Mouse (Mus musculus): ENCODE data around the gene Polr1b.

Polr1b gene

DNA sequence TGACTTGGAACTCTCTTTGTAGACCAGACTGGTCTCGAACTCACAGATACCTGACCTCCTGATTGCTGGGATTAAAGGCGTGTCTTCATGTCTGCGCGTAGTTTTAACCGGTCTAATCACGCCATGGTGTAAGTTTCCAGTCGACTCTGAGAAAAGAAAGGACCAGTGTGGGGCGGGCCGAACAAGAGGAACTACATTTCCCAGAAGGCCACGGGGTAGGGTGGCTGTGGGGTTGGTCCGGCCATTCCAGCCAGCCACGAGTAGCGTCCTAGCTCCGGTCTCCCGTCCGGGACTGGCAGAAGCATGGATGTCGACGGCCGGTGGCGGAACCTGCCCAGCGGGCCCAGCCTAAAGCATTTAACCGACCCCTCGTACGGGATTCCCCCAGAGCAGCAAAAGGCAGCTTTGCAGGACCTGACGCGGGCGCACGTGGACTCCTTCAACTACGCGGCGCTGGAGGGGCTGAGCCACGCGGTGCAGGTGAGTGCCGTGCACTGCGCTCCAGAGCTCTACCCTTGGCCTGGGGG is at the start of gene Polr1b:
Polr1b (plus strand) TSS at position 212 of the 527 bp plus-strand sequence.
- peak; percentile 92 for DNase-seq (ENCODE audit: low spot score)

DNA sequence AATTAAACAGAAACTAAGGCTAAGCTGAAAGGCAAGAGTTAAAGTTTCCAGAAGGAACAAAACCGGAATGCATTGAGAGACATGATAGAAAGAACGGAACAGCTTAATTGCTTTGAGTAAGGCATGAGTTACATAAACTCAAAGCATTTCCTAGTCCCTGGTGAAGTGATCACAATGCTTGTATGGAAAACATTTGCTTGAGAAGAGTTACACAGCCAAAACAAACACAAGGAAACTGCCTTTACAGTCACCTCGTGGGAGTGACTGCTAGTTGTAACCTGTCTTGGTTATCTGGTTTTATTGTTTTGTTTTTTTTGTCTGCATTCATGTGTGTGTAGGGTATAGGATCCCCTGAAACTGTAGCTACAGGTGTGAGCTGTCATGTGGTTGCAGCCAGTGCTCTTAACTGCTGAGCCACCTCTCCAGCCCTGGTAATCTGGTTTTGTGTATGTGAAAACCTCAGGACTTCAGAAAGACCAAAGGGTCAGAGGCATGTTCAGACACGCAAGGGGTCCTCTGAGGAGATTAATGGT is 48.3 kb upstream of the Polr1b start:
- DNase-seq (ENCODE audit: low spot score): no peak

DNA sequence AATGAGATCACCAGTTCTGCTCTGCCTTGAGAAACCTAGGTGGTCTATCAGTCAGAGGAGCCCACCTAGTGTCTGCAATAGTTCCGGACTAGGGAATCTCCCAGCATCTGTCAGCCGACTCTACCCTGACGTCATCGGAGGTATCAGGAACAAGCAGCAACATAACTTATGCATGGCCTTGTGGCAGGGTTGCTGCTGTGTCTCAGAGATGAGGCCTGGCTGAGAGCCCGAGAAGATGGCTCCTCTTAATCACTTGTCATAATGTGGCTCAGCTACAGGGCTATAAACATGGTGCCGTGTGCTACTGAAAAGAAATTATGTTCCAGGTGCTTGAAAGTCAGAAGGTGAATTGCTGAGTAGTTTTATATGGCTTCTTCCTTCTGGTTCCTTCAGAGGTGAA is 45.1 kb upstream of the Polr1b start:
- no peak for DNase-seq (ENCODE audit: low spot score)

DNA sequence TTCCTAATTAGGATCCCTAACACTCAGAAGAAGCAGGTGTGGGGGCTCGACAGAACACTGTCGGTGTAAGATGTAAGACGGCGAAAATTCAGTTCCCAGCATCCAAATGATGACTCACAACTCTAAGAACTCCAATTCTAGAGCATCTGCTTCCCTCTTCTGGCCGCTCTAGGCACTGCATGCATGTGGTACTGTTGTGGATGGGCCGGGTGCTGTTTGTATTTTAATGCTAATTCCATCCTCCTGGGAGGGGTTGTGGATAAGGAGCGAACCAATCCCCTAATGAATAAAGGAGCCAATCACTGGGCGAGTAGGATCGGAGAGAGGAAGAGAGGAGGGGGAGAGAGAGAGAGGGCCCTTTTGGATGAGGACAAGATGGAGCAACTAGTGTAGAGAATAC is 44.2 kb upstream of the Polr1b start:
- DNase-seq (ENCODE audit: low spot score): peak; percentile 19

DNA sequence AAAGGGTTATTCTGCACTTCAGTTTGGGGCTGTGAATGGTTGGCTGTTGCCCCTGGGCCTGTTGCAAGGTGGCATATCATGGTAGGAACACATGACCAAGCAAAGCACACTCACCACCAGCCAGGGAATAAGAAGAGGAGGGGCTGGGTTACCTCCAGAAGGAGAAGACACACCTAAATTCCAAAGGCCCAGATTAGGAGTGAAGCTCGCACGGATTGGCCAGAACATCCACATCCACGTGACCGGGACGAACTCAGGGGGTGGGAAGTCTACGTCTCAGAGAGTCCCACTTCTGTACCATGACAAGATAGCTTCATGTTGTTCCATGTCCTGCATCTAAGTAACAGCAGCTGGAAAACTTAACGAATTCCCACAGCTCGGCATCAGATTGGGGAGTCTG is 43.5 kb upstream of the Polr1b start:
- no peak for DNase-seq (ENCODE audit: low spot score)

DNA sequence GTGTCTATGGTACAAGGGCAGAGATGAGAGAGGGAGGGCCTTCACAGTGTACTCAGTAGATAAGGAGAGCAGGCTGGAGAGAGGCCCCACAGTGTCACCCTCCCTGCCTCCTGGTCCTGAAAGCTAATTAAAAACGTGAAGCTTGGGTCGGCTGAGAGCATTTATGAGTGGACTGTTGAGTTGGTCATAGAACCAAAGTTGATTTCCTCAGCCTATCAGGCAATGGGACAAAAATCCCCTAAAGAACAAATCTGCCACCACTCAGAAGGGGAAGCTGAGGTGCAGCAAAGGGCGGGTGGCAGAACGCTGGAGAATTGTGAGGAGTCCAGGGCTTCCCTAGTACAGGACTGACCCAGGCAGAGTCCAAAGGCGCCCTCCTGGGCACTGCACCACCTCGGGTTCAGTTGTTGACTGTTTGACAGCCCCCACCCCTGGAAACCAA is 42.9 kb upstream of the Polr1b start:
- no peak for DNase-seq (ENCODE audit: low spot score)

DNA sequence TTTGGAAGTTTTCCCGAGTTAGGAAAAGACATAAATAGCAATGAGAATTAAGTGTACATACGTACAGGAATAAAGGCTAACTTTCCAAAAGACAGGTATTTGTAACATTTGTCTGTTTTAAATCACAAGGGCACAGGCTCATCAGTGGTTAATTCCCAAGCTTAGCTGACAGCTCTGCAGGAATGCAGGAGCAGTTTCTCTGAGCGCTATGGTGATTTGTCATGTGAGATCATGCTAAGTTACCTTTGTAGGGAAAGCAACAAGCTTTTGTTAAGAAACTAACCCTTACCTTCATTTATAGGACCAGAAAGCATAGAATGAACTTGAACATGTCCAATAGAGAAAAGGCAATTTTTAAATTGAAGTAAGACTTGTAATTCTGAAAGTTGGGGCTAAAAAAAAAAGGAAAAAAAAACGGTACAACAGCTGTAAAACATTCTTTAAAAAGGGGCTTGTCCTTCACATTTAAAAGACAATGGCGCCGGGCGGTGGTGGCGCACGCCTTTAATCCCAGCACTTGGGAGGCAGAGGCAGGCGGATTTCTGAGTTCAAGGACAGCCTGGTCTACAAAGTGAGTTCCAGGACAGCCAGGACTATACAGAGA is 39.2 kb upstream of the Polr1b start:
- DNase-seq (ENCODE audit: low spot score): no peak

DNA sequence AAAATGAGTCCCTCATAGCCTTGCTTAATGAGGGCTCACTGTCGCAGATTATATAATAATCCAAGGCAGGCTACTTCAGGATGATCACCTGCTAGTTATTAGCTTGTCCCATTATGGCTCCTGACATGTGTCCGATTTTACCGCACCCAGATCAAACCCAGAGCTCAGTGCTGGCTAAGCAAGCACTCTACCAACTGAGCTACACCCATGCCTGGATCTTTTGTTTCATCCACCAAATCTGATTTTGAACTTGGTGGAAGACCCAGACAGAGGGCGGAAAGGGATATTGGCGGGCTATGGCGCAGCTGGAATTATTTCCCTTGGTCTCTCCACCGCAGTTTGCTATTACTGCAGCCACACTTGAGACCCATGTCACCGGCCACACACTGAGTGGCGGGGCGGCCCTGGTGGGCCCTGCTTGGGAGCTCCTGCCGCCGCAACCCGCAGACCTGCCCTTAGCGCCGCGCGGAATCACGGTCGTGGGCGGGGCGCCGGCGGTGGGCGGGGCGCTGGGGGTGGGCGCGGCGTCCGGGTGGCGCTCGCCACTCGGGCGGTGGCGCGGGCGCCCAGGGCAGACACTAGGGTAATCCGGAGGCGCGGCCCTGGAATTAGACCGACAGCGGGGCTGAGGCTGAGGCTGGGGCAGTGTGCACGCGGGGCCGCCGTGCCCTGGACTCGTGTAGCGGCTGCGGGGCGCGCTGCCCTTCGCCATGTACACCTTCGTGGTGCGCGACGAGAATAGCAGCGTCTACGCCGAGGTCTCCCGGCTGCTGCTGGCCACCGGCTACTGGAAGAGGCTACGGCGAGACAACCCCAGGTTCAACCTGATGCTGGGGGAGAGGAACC is 35.1 kb upstream of the Polr1b start, which contains the start of gene Ttl:
Ttl (plus strand) TSS at position 506 of the 846 bp plus-strand sequence.
- DNase-seq (ENCODE audit: low spot score): peak; percentile 76

DNA sequence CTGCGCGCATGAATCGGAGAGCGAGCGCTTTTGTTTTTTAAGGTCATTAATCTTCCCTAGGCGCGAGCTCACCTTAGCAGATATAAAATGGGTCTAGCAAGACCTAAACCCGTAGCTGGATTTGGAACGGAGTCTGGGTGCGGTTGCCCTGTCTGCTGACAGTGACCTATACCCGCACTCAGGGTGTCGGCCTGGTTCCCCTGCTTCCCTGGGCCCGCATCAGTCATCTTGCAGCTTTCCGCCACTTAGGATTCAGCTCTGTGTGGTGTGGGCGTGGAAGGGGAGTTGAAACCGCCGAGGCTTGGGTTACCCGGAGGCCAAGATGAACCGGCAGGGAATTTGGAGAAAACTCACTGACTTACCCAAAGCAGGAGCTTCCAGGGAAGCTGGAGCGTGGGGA is 34.5 kb upstream of the Polr1b start:
- DNase-seq (ENCODE audit: low spot score): peak; percentile 60

DNA sequence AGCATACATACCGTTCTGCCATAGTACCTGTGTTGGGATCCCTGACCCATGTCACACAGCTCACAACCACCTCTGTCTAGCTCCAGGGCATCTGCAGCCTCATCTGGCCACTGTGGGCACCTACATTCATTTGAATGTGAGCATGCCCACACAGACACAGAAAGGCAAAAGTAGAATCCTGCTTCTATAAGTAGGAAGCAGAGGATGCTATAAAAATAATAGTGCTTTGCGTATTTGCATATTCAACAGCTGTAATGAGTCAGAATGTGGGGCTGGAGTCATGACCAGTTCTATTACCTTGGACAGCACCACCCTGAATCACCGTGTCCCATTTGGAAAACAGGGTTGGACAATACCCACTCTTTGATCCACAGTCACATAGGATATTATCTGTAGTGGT is 30.5 kb upstream of the Polr1b start:
- DNase-seq (ENCODE audit: low spot score): no peak

DNA sequence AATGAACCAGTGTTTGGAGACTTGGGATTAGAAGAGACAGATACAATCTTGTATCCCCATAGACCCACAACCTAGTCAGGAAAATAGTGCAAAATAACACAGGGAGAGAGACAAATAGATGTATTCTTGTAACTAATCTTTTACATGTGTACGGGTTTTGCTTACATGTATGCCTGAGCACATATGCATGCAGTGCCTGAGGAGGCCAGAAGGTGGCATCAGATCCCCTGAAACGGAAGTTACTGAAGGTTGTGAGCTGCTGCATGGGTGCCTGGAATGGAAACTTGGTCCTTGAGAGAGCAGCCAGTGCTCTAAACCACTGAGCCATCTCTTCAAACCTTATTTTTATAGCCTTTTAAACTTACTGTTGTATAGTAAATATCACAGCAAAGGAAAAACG is 22.5 kb upstream of the Polr1b start:
- peak; percentile 22 for DNase-seq (ENCODE audit: low spot score)

DNA sequence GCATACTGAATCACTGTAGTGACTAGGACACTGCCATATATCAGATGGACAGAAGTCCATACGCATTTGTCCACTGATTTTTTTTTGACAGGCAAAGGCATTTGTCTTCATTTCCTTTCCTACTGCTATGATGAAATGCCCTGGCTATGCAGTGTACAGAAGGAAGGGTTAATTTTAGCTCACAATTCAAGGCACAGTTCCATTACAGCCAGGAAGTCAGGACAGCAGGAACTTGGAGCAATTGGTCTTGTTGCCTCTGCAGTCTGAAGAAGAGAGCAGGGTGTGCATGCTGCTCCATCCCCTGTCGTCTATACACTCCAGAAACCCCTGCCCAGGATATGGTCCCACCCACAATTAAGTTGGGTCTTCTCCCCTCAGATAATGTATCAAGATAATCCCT is 21.6 kb upstream of the Polr1b start:
- no peak for DNase-seq (ENCODE audit: low spot score)

DNA sequence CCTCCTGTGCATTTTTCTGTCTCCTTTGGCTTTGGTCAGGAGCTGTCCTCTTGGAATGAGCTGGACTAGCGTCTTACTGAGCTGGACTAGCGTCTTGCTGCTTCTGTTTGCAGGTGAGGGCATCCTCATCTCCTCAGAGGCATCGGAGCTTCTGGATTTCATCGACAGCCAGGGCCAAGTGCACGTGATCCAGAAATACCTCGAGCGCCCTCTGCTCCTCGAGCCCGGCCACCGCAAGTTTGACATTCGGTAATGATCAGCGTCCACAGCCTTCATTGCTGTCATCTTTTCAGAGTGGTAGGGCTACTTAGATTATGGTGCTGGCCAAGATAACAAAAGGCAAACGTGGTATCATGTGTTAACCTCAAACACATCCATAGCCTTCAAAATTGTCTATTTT is 19.7 kb upstream of the Polr1b start:
- DNase-seq (ENCODE audit: low spot score): no peak

DNA sequence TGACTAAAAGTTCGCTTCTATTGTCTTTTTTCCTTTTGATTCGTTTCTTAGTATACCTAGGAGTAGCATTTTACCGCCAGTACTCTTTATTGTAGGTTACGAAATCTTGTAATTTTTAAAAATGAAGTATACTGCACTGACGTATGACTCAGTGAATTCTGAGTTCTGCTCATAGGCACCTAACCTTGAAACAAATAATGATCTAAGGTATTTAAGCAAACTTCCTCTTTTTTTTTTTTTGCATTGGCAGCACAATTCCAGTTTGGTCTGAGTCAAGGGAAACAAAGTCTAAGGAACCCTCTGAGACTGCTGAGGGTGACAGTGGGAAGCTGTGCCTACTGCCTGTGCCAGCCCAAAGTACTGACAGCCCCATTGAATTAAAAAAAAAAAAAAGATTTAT is 17.3 kb upstream of the Polr1b start:
- DNase-seq (ENCODE audit: low spot score): no peak

DNA sequence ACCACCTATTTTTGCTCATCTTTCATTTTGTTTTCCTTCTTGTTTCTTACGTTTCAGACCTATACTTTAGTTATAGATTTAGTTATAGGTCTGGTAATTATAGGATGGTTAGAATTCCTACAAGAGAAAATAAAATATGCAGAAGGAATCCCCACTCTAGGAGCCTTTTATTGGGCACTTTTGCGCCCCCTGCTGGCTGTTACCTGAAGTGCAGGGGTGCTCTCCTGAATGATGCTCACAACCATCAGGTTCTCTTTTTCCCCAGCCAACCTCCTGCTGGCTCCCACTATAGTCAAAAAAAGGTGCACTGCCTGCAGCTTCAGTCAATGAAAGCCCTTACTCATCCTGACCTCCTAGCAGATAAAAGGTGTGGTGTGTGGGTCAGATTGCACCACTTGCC is 15.8 kb upstream of the Polr1b start:
- no peak for DNase-seq (ENCODE audit: low spot score)

DNA sequence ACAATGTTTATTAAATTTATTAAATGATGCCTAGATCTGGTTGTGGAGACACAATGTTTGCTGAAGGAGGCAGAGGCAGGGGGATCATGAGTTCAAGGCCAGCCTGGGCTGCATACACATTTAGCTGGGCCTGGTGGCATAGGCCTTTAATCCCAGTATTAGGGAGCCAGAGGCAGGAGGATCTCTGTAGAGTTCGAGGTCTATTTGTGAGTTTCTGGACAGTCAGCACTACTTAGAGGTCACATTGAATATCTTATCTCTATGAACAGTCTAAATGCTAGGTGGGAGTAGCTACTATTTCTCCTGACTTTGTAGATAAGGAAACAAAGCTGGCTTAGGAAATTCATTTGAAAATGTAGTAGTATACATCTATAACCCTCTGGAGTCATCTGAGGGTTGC is 13.3 kb upstream of the Polr1b start:
- no peak for DNase-seq (ENCODE audit: low spot score)

DNA sequence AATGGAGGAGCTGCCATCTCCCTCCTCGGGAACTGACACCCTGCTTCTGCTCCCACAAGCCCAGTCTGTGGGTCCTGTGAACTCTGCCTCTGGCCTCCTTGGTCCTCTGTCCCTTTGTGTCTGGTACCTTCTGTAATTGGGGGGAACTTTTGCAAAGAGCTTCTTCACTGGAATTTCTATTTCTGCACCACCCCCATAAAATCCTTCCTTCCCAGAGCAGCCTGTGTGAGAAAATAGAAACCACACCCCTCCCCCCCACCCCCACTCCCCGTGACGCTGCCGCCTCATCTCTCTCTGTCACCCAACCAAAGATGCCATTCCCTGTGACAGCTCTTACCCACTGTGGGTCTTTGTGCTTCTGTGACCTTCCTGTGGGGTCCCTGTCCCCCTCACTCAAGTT is 10.4 kb upstream of the Polr1b start:
- no peak for DNase-seq (ENCODE audit: low spot score)

DNA sequence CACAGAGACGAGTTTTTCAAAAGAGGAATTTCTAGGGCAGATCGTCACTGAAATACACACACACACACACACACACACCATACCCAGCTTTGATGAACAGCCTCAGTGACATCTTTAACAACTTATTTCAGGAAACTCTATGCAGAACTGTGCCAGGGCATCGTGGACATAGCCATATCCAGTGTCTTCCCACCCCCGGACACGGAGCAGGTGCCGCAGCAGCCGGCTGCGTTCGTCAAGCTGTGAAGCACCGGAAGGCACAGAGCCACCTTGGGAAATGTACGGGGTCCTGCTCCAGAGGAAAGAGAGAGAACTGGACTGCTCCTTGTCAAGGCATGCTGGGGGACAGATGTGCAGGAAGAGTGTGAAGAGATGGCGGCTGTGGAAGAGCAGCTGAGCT is 8.0 kb upstream of the Polr1b start:
- DNase-seq (ENCODE audit: low spot score): no peak

DNA sequence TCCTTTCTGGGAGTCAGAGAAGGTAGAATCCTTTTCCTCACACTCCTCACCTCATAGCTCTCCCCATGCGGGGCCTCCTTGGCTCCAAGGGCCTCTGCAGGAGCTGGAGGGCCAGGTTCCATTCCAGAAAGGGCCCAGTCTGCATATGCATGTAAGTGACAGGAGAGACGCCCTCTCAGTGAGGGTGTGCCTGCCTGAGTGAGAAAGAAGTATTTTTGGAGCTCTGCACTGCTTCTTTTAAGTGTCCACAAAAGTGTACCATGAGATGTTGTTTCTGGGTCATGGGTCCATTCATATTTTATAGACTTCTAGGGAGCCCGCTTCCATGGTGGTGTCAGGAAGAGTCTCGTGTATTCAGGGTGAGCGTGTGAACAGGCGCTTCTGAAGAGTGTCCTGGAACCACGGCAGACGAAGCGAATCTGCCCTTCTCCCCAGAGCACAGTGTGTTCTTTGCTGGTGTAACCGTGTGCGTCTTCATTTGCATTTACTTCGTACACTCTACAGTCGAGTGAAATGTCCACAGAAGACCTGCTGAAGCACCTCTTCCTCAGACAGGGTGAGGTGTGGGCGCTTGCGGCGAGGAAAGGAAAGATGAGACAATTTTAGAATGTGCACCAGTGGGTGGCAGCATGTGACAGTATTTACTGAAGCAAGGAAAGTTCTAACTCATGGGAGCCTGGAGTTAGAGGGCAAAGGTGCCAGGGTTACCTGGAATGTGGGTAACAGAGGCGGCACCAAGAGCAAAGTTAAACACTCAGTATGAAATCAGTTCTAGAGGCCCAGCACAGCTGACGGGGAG is 6.7 kb upstream of the Polr1b start:
- no peak for DNase-seq (ENCODE audit: low spot score)

DNA sequence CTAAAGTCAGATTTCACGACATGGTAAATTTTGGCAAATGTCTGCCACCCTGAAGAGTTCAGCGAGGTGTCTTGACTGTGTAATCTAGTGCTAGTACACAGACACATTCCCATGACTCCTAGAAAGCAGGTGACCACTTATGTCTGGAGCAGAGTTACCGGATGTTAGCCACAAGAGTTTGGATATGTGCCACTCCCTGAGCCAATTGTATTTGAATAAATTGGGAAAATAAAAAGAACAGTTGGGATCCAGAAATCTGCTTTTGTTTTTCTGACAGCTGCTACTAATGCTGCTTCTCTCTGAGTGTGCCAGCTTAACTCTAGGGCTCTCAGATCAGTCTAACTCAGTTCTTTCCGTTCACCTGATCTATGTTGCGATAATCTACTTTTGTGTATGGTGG is 12.1 kb downstream of the Polr1b start:
- DNase-seq (ENCODE audit: low spot score): no peak

DNA sequence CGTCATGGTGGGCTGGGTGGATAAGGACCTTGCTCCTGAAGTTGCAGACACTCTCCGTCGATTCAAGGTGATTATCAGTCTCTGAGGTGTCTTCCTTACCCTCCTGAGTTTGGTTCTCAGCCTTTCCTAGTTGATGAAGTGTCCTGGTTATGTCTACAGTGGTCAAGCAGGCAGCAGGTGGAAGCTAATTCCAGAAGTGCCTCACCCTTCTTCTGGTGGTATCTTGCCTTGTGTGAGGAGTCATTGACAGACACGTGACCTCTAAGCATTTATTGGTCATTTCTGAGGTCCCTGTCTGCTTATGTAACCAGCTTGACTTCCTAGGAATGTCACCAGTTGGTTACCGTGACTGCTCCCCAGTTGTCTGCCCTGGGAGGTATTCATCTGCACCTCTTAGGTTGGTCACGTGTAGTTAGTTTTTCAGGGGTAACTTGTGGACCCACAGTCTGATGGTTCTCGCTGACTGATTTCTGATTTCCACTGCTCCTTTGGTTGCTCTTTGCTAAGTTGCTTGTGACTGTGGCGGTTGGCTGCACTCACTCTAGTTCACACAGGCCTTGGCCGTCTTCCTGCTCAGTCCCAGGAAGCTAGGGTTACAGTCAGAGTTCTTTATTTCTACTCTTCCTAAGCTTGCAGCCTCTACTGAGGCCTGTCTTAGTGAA is 15.0 kb downstream of the Polr1b start:
- no peak for DNase-seq (ENCODE audit: low spot score)

DNA sequence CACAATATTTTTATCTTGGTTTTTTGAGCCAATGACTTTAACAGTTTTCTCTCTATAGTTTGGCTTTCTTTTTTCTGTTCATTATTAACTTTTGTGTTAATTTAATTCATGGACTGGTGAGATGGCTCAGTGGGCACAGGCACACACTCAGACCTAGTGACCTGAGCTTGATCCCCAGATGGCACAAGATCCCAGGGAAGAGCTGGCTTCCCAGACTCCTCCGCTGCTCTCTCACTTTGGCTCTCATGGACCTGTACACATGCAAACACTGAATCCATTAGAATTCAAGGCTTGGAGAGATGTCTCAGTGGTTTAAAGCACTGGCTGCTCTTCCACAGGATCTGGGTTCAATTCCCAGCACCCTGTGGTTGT is 15.6 kb downstream of the Polr1b start:
- no peak for DNase-seq (ENCODE audit: low spot score)

Measured in urinary bladder, postnatal 14 days (tissue).